Mouse (Mus musculus) hindbrain, embryonic 15.5 days (tissue): Measurements from ENCODE around the gene Ftcd. TPM values are rescaled to one million over a fixed set of nuclear protein-coding genes. Genes with fewer than 3 reads are reported as not detected.
A peak's percentile ranks its signal among the peaks of the same experiment; 100 is the strongest.

ENCODE experiments used
- ATAC-seq: fragments of 200-750 bp; cut with Nextera tagmentation; 2 replicates; pipeline ENCODE4 v1.8.0; 2017; ENCODE audit warnings: low read depth, moderate number of reproducible peaks, moderate TSS enrichment; ENCODE audit not compliant: low FRiP score
- H3K27ac ChIP-seq: fragments of 300-500 bp; sonication (generic); replicated peaks from 2 replicates; pipeline ENCODE4 v1.5.1; 2015; ENCODE audit warnings: mild to moderate bottlenecking, inconsistent platforms
- H3K27me3 ChIP-seq: fragments of 300-500 bp; sonication (generic); 2 replicates; pipeline ENCODE4 v1.6.1; 2015; ENCODE audit warnings: control low read depth, inconsistent platforms
- H3K36me3 ChIP-seq: fragments of 300-500 bp; sonication (generic); 2 replicates; pipeline ENCODE4 v1.6.1; 2015; ENCODE audit warnings: control low read depth, inconsistent platforms
- H3K4me1 ChIP-seq: fragments of 300-500 bp; sonication (generic); replicated peaks from 2 replicates; pipeline ENCODE4 v1.6.1; 2015; ENCODE audit warnings: control low read depth, inconsistent platforms
- H3K4me2 ChIP-seq: fragments of 300-500 bp; sonication (generic); 2 replicates; pipeline ENCODE4 v1.6.1; 2015; ENCODE audit warnings: moderate library complexity, mild to moderate bottlenecking, inconsistent platforms
- H3K4me3 ChIP-seq: fragments of 300-500 bp; sonication (generic); 2 replicates; pipeline ENCODE4 v1.5.1; 2015; ENCODE audit warnings: mild to moderate bottlenecking, inconsistent platforms
- H3K9ac ChIP-seq: fragments of 300-500 bp; sonication (generic); 2 replicates; pipeline ENCODE4 v1.6.1; 2015; ENCODE audit warnings: inconsistent platforms
- H3K9me3 ChIP-seq: fragments of 300-500 bp; sonication (generic); 2 replicates; pipeline ENCODE4 v1.6.1; 2016; ENCODE audit warnings: control low read depth, inconsistent platforms
- WGBS: fragments of 180-500 bp; shearing (Covaris S2); methylation state at CpG from one replicate; pipeline ENCODE4 v1.1.7; 2015; 5-methylcytosine and 5-hydroxymethylcytosine counted together
- polyA plus RNA-seq: library from polyadenylated mRNA; unstranded; fragments of >200 nt; fragmentation: Nextera tagmentation; extraction: Ambion mirVana; gene quantifications from 2 replicates; pipeline ENCODE4 v1.2.1, GENCODE M21; 2015

The Ftcd gene
- polyA plus RNA-seq, 1 experiment from 2014 or later: not detected

DNA sequence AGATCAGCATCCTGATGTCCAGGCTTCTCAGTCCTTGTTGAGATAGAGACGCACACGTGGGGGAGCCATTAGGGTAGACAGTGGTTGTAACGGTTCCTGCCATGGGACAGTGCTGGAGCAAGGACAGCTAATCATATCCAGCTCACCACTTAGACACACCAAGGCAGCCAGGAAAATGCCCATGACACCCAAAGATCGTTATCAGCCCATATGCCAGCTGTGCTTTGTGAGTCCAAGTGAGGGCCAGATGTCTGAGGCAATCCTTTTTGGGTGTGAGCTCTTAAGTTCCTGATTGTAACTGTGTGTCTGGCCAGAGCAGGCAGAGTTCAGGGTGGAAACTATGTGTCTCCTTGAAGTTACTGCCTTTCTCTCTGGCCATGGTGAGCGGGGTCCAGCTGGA lies 21.4 kb upstream of the Ftcd start:
- Histone ChIP-seq H3K27ac (no peak overlapping the region), H3K4me3 (no peak overlapping the region), H3K9me3 (no peaks in the 10 kb centered on the region), H3K9ac (no peak overlapping the region), H3K27me3 (no peaks in the 10 kb centered on the region), H3K4me2 (no peak overlapping the region), H3K4me1 (no peaks in the 10 kb centered on the region), H3K36me3 (peaks cover 54% of the 10 kb centered on the region)
- no peak for ATAC-seq
- WGBS: 87% methylated on average over 5 of the region's 5 CpGs

DNA sequence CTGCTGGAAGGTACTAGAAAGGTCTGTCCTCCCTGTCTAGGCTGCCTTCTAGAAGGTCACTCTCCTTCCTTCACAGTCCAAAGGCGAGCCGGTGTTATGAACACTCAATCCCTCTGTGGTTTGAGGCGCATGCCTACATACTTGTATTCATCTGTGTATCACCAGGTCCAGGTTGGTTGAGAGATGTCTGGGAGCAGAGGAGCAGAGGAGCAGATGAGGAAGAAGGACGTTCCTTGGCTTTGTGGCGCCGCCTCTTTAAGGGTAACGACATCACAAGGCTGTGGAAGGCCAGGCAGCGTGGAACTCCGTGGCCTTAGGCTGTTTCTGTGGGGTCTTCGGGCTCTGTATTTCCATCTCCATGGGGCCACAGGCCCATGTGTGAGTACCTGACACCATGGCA lies 13.5 kb upstream of the Ftcd start, which contains the start of gene Spatc1l:
Gene Spatc1l (plus strand): TSS at position 301 of the 400 bp plus-strand sequence.
- Histone ChIP-seq H3K27ac (no peak within 1 kb of the TSS), H3K27me3 (no peaks in the 10 kb centered on the region), H3K4me1 (no peaks in the 10 kb centered on the region), H3K36me3 (no peaks in the 10 kb centered on the region), H3K9ac (no peak within 1 kb of the TSS), H3K9me3 (no peaks in the 10 kb centered on the region), H3K4me3 (no peak within 1 kb of the TSS), H3K4me2 (no peak within 1 kb of the TSS)
- WGBS: 91% methylated on average over 10 of the region's 10 CpGs
- ATAC-seq: no peak

DNA sequence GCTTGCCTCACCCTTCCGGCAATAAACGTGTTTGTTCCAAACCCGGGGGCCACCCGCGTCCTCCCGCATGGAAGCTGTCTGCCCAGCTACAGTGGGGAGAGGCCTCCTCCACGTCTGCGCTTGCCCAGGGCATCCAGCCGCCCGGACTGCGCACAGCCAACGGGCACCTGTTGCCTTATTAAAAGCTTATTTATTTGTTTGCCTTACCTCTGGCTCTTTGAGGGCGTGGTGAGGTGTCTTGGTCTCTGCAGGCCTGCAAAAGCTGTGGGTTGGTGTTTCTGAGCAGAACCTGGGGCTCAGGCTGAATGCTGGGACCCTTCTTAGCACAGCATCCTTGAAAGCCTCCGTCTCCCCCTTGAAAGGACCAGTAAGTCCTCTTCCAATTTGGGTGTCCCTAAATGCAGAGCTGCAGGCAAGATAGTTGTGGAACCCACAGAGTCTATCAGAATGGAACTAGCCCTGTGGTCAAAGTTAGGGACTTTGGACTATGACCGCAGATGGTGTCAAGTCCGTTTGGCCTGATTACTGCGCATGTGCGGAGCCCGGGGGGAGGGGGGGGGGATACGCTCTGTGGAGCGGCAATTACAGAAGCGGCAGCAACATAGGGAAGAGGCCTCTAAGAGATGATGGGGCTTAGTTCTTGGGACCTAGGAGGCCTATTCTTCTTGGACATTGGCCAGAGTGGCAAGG lies 5.3 kb upstream of the Ftcd start:
- Histone ChIP-seq H3K27me3 (no peaks in the 10 kb centered on the region), H3K36me3 (no peaks in the 10 kb centered on the region), H3K9ac (no peak overlapping the region), H3K9me3 (no peaks in the 10 kb centered on the region), H3K4me1 (no peaks in the 10 kb centered on the region), H3K4me2 (no peak overlapping the region), H3K27ac (no peak overlapping the region), H3K4me3 (no peak overlapping the region)
- 95% methylated on average over 22 of the region's 22 CpGs for WGBS
- no peak for ATAC-seq

DNA sequence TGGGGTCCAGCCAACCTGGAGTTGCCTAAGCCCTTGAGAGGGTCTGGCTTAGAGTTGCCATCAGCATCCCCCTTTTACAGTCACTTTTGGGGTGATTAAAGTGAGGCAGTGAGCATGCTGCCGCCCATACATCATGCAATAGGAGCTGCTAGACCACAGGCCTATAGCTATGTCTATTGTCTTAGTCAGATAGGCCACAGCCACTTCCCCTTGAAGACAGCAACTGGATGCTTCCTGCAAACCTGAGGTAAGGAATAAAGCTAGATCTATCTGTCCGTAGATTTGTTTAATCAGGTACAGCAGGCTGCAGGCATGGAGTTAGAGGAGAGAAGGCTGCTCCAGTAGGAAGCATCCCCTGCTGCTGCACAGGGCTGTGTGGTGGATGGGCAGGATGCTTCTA lies 4.4 kb upstream of the Ftcd start:
- H3K9ac ChIP-seq: no peak overlapping the region
- WGBS: 91% methylated on average over 2 of the region's 2 CpGs
- no peak for ATAC-seq
- no peaks in the 10 kb centered on the region for H3K9me3 ChIP-seq
- no peak overlapping the region for H3K4me3 ChIP-seq
- H3K4me2 ChIP-seq: no peak overlapping the region
- no peak overlapping the region for H3K27ac ChIP-seq
- no peaks in the 10 kb centered on the region for H3K36me3 ChIP-seq
- H3K27me3 ChIP-seq: no peaks in the 10 kb centered on the region
- H3K4me1 ChIP-seq: no peaks in the 10 kb centered on the region

DNA sequence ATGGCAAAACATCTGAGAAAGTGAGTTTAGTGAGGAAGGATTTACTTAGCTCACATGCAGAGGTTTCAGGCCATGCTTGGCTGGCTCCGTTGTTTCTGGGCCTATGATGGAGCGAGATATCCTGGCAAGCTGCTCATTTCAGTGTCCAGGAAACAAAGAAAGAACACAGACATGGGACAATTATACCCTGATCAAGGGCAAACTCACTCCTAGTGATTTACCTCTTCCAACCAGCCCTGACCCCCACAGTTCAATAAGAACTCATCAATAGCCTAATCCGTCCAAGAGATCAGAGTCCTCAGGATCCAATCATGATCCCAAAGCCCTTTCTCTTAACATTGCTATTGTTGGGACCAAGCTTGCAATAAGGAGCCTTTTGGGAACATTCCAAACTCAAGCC lies 3.3 kb upstream of the Ftcd start:
- 60% methylated on average over 3 of the region's 3 CpGs for WGBS
- no peak overlapping the region for H3K27ac ChIP-seq
- no peak overlapping the region for H3K4me2 ChIP-seq
- no peaks in the 10 kb centered on the region for H3K27me3 ChIP-seq
- H3K4me3 ChIP-seq: no peak overlapping the region
- no peaks in the 10 kb centered on the region for H3K9me3 ChIP-seq
- H3K9ac ChIP-seq: no peak overlapping the region
- no peaks in the 10 kb centered on the region for H3K4me1 ChIP-seq
- H3K36me3 ChIP-seq: no peaks in the 10 kb centered on the region
- ATAC-seq: no peak

DNA sequence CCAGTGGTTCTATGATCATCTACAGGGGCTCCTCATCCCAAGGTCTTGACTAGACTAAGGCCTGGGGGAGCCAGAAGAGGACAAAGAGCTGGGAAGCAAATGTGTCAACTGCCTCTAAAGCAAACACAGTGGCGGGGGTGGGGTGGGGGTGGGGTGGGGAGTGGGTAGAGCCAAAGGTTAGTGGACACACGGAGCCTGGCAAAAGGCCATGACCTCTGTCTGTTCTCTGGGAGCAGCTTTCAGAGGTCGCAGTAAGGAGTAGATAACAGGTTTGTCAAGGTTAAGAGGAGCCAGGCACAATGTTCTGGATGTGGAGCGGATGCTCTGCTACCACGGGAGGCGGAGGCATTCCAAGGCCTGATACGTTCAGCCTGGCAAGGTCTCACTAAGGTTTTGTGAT lies 1.5 kb downstream of the Ftcd start:
- Histone ChIP-seq H3K9ac (no peak overlapping the region), H3K4me3 (no peak overlapping the region), H3K27ac (no peak overlapping the region), H3K4me1 (no peaks in the 10 kb centered on the region), H3K36me3 (no peaks in the 10 kb centered on the region), H3K27me3 (no peaks in the 10 kb centered on the region), H3K4me2 (no peak overlapping the region), H3K9me3 (no peaks in the 10 kb centered on the region)
- ATAC-seq: no peak
- 76% methylated on average over 7 of the region's 7 CpGs for WGBS

DNA sequence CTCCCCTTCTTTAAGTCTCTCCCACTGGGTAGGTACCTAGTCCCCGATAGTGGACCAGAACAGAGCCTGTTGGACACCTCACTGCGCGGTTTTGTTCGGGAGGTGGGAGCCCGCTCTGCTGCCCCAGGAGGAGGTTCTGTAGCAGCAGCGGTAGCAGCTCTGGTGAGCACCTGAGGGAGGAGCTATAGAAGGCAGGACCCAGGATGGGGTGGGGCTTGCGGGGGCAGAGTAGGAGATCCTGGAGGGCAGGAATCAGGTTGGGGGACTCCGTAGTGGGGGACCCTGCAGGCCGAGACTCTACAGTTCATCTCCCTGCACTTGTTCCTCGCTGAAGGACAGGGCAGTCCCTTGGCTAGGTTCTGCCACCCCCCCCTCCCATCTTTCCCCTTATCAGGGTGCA lies 8.7 kb downstream of the Ftcd start:
- Histone ChIP-seq H3K27ac (no peak overlapping the region), H3K36me3 (no peaks in the 10 kb centered on the region), H3K9me3 (no peaks in the 10 kb centered on the region), H3K4me1 (no peaks in the 10 kb centered on the region), H3K4me3 (no peak overlapping the region), H3K9ac (no peak overlapping the region), H3K27me3 (no peaks in the 10 kb centered on the region), H3K4me2 (peak overlapping the region; percentile 22; the same call in 1 of the 2 replicates)
- WGBS: 17% methylated on average over 10 of the region's 10 CpGs
- no peak for ATAC-seq

DNA sequence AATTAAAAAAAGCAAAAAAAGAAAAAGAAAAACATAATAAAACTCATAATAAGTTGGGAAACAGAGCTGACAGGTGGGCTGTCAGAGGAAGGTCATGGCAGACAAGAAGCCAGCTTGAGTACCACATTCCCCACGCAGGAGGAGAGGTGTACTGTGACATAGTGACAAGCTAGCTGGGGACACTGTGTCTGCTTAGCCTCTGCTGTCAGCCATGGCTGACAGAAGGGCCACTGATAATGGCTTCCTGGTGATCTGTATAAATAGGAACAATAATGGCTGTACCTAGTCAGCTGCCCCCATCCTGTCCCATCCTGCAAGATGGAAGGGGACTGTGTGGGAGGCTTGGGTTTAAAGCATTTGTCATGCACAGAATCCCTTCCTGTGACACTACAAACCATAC lies 10.7 kb downstream of the Ftcd start:
- H3K4me3 ChIP-seq: no peak overlapping the region
- H3K36me3 ChIP-seq: no peaks in the 10 kb centered on the region
- no peaks in the 10 kb centered on the region for H3K4me1 ChIP-seq
- H3K9ac ChIP-seq: no peak overlapping the region
- no peak overlapping the region for H3K27ac ChIP-seq
- 67% methylated on average over 1 of the region's 1 CpGs for WGBS
- ATAC-seq: no peak
- H3K4me2 ChIP-seq: no peak overlapping the region
- H3K9me3 ChIP-seq: no peaks in the 10 kb centered on the region
- no peaks in the 10 kb centered on the region for H3K27me3 ChIP-seq

DNA sequence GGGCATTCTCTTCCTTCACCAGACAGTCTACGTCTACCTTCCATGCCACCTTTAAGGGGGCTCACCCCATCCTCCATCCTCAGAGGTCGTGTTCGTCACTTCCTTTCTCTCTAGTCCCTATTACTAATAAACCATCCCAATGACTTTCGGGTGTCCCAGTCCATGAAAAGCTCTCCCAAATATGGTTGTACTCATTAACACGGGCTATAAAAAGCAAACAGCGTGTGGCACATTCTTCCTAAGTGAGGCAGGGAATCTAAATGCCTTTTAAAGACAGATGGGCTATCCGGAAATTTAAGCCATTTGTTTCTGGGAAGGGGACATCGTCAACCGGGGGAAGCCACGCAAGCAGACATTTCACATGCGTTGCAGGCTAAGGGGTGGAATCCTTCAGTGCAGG lies 14.7 kb downstream of the Ftcd start:
- Histone ChIP-seq H3K4me3 (no peak overlapping the region), H3K9ac (no peak overlapping the region), H3K27ac (no peak overlapping the region), H3K9me3 (no peaks in the 10 kb centered on the region), H3K4me2 (no peak overlapping the region), H3K4me1 (no peaks in the 10 kb centered on the region), H3K27me3 (no peaks in the 10 kb centered on the region), H3K36me3 (no peaks in the 10 kb centered on the region)
- WGBS: 81% methylated on average over 11 of the region's 11 CpGs
- ATAC-seq: no peak

DNA sequence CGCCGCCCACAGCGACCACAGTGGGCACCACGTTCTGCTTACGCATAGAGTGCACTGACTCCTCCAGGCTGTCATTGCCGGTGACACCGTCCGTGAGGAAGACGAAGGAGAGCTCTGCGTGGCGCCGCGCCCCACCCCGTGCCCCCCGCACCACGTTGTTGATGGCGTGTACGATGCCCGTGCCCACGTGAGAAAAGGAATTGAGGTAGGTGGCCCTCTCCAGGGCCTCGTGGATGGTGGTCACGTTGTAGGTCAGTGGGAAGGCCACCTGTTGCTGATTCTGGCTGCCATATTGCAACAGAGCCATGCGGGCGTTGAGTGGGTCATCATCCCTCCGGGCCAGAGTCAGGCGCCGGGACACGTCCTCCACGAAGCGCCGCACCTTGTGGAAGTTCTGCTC lies 20.9 kb downstream of the Ftcd start:
- Histone ChIP-seq H3K9me3 (no peaks in the 10 kb centered on the region), H3K27ac (no peak overlapping the region), H3K4me1 (no peaks in the 10 kb centered on the region), H3K9ac (no peak overlapping the region), H3K27me3 (no peaks in the 10 kb centered on the region), H3K36me3 (no peaks in the 10 kb centered on the region), H3K4me2 (no peak overlapping the region), H3K4me3 (no peak overlapping the region)
- 93% methylated on average over 31 of the region's 31 CpGs for WGBS
- no peak for ATAC-seq

DNA sequence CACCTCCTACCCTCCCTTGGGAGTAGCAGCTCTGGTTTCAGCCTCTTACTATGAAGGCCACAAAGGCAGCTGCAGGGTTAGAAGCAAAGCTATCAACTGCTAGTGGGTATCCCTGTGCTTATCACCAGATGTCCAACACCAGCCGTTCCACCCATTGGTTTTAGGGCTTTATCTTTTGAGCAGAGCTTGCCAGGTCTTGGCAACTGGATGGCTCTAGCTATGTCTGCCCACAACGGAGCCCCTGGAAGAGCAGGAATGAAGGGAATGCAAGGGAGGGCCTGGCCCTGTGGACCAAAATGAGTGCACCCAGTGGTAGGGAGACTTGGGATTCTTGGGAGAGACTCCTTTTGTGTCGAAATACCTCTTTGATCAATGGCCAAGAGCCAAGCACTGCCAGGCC lies 27.2 kb downstream of the Ftcd start:
- no peak overlapping the region for H3K27ac ChIP-seq
- H3K4me1 ChIP-seq: no peaks in the 10 kb centered on the region
- H3K9ac ChIP-seq: no peak overlapping the region
- H3K36me3 ChIP-seq: no peaks in the 10 kb centered on the region
- H3K4me3 ChIP-seq: no peak overlapping the region
- H3K4me2 ChIP-seq: no peak overlapping the region
- H3K9me3 ChIP-seq: no peaks in the 10 kb centered on the region
- no peaks in the 10 kb centered on the region for H3K27me3 ChIP-seq
- no peak for ATAC-seq
- 87% methylated on average over 3 of the region's 3 CpGs for WGBS

DNA sequence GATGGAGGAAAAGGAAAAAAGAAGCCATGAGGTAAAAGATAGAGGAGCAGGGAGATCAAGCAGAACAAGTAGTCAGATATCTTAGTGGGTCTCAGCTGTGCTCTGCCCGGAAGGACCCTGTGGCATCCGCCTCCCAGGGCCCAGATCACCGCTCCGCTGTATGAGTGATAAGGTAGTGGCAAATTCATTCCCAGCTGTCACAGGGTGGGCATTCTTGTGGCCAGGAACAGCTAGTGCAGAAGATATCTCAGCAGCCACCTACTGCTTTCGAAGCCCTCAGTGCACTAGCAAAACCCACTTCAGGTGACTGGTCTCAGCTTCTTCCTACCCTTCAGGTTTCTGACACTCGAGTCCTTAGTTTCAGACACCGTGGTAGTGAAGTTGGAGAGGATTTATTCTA lies 37.0 kb downstream of the Ftcd start:
- Histone ChIP-seq H3K27me3 (no peaks in the 10 kb centered on the region), H3K4me2 (no peak overlapping the region), H3K36me3 (no peaks in the 10 kb centered on the region), H3K4me1 (no peaks in the 10 kb centered on the region), H3K9ac (no peak overlapping the region), H3K4me3 (no peak overlapping the region), H3K27ac (no peak overlapping the region), H3K9me3 (no peaks in the 10 kb centered on the region)
- ATAC-seq: no peak
- 89% methylated on average over 7 of the region's 7 CpGs for WGBS

DNA sequence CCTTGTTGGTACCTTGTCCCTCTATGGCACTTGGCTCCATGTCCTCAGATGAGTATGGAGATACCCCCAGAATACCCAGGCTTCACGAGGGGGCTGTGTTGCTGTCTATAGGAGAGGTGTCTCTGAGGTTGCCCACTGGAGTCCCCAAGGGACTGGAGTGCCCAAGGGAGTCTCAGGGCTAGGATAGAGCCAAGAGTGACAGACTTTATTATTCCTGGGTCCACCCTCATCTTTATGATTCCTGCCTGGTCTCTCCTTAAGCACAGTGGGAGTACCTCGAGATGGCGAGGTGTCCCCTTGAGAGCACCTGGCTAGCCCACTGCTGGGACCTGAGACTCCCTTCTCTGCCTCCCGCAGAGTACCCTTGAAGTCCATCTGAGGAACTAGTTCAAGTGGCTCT lies 47.0 kb downstream of the Ftcd start:
- peak overlapping the region; percentile 28; the same call in 1 of the 2 replicates for H3K4me3 ChIP-seq
- peaks cover 4% of the 10 kb centered on the region for H3K4me1 ChIP-seq
- H3K9ac ChIP-seq: no peak overlapping the region
- peak overlapping the region; percentile 61 for H3K4me2 ChIP-seq
- no peak overlapping the region for H3K27ac ChIP-seq
- no peaks in the 10 kb centered on the region for H3K9me3 ChIP-seq
- no peaks in the 10 kb centered on the region for H3K36me3 ChIP-seq
- WGBS: 68% methylated on average over 4 of the region's 4 CpGs
- H3K27me3 ChIP-seq: no peaks in the 10 kb centered on the region
- ATAC-seq: no peak
